Mouse (Mus musculus): ENCODE data around the gene Rp2. TPM values are rescaled to one million over a fixed set of nuclear protein-coding genes. Genes with fewer than 3 reads are reported as not detected.
A peak's percentile ranks its signal among the peaks of the same experiment; 100 is the strongest.

The Rp2 gene
- total RNA-seq, 2 experiments from 2014 or later: 10.6 TPM

GRCm38 (mm10) chrX:20419536-20419935 is 55.3 kb downstream of the Rp2 start:
- DNase-seq (ENCODE audit: low spot score): no peak
- intact Hi-C loops (cut with DNase I): no loop called here

- DNase-seq (ENCODE audit: low spot score): peak; percentile 67
- intact Hi-C loops (cut with DNase I): loop anchor here (10.0 kb wide), 1 partner anchor 150 kb away; no protein-coding TSS in a partner anchor
Measured at GRCm38 (mm10) chrX:20425140-20425838, 61.0 kb downstream of the Rp2 start, which contains the start of gene Jade3. Jade3 (plus strand) TSS chrX:20425688.

- intact Hi-C loops (cut with DNase I): loop anchor here (10.0 kb wide), 1 partner anchor 149 kb away; no protein-coding TSS in a partner anchor
Measured at GRCm38 (mm10) chrX:20425839-20426449, 61.7 kb downstream of the Rp2 start.

More at GRCm38 (mm10) chrX:20425839-20426449, 61.7 kb downstream of the Rp2 start:
- peak; percentile 3 for DNase-seq (ENCODE audit: low spot score)

Other genes starting within 250 kb of the Rp2 start
- gene Slc9a7, start 72.7 kb upstream of the Rp2 start, total RNA-seq (2021): 1 to 10 TPM; 3.7 to 6.3 TPM
- 1 to 10 TPM; 2.0 to 2.3 TPM for gene Jade3, start 61.2 kb downstream of the Rp2 start, total RNA-seq (2021)
- under 1 TPM; 0.36 to 0.64 TPM for gene Rgn, start 185.3 kb downstream of the Rp2 start, total RNA-seq (2021)